Mouse (Mus musculus): ENCODE results near the gene Meis2. TPM values are rescaled to one million over a fixed set of nuclear protein-coding genes. Genes with fewer than 3 reads are reported as not detected.

Gene Meis2
- polyA plus RNA-seq, 1 experiment: 209 TPM

GRCm38 (mm10) chr2:116060210-116060609 is 5.4 kb downstream of the Meis2 start:
- no peak for TF ChIP-seq POLR2A (IDR thresholded peaks at IDR 0.05; ENCODE audit: borderline replicate concordance, extremely low read depth, insufficient read depth, insufficient read length, poor library complexity, severe bottlenecking)
- no peak for TF ChIP-seq CTCF (IDR thresholded peaks at IDR 0.05; ENCODE audit: borderline replicate concordance, extremely low read depth, insufficient read depth, insufficient read length)
- DNase-seq (ENCODE audit: low read depth): peak; percentile 73

GRCm38 (mm10) chr2:116059661-116060060 is 6.0 kb downstream of the Meis2 start:
- TF ChIP-seq POLR2A (IDR thresholded peaks at IDR 0.05; ENCODE audit: borderline replicate concordance, extremely low read depth, insufficient read depth, insufficient read length, poor library complexity, severe bottlenecking): no peak
- DNase-seq (ENCODE audit: low read depth): peak; percentile 63

- DNase-seq (ENCODE audit: low read depth): no peak
- TF ChIP-seq CTCF (IDR thresholded peaks at IDR 0.05; ENCODE audit: borderline replicate concordance, extremely low read depth, insufficient read depth, insufficient read length): no peak
- TF ChIP-seq POLR2A (IDR thresholded peaks at IDR 0.05; ENCODE audit: borderline replicate concordance, extremely low read depth, insufficient read depth, insufficient read length, poor library complexity, severe bottlenecking): no peak
Observed at GRCm38 (mm10) chr2:116059066-116059465, 6.6 kb downstream of the Meis2 start.

- no peak for DNase-seq (ENCODE audit: low read depth)
- no peak for TF ChIP-seq CTCF (IDR thresholded peaks at IDR 0.05; ENCODE audit: borderline replicate concordance, extremely low read depth, insufficient read depth, insufficient read length)
- no peak for TF ChIP-seq POLR2A (IDR thresholded peaks at IDR 0.05; ENCODE audit: borderline replicate concordance, extremely low read depth, insufficient read depth, insufficient read length, poor library complexity, severe bottlenecking)
Observed at GRCm38 (mm10) chr2:116058511-116058910, 7.1 kb downstream of the Meis2 start.

- DNase-seq (ENCODE audit: low read depth): peak; percentile 57
- TF ChIP-seq POLR2A (IDR thresholded peaks at IDR 0.05; ENCODE audit: borderline replicate concordance, extremely low read depth, insufficient read depth, insufficient read length, poor library complexity, severe bottlenecking): no peak
- no peak for TF ChIP-seq CTCF (IDR thresholded peaks at IDR 0.05; ENCODE audit: borderline replicate concordance, extremely low read depth, insufficient read depth, insufficient read length)
Observed at GRCm38 (mm10) chr2:116056826-116057225, 8.8 kb downstream of the Meis2 start.

GRCm38 (mm10) chr2:116055686-116056620 is 9.7 kb downstream of the Meis2 start:
- TF ChIP-seq CTCF (IDR thresholded peaks at IDR 0.05; ENCODE audit: borderline replicate concordance, extremely low read depth, insufficient read depth, insufficient read length) (no peak), POLR2A (IDR thresholded peaks at IDR 0.05; ENCODE audit: borderline replicate concordance, extremely low read depth, insufficient read depth, insufficient read length, poor library complexity, severe bottlenecking) (no peak)
- DNase-seq (ENCODE audit: low read depth): peak; percentile 90

GRCm38 (mm10) chr2:116053931-116054330 is 11.7 kb downstream of the Meis2 start:
- TF ChIP-seq POLR2A (IDR thresholded peaks at IDR 0.05; ENCODE audit: borderline replicate concordance, extremely low read depth, insufficient read depth, insufficient read length, poor library complexity, severe bottlenecking): no peak
- TF ChIP-seq CTCF (IDR thresholded peaks at IDR 0.05; ENCODE audit: borderline replicate concordance, extremely low read depth, insufficient read depth, insufficient read length): no peak
- DNase-seq (ENCODE audit: low read depth): peak; percentile 43

GRCm38 (mm10) chr2:116052688-116053421 is 12.8 kb downstream of the Meis2 start:
- DNase-seq (ENCODE audit: low read depth): peak; percentile 39
- no peak for TF ChIP-seq POLR2A (IDR thresholded peaks at IDR 0.05; ENCODE audit: borderline replicate concordance, extremely low read depth, insufficient read depth, insufficient read length, poor library complexity, severe bottlenecking)

GRCm38 (mm10) chr2:116051906-116052614 is 13.6 kb downstream of the Meis2 start:
- peak; percentile 57 for DNase-seq (ENCODE audit: low read depth)
- TF ChIP-seq POLR2A (IDR thresholded peaks at IDR 0.05; ENCODE audit: borderline replicate concordance, extremely low read depth, insufficient read depth, insufficient read length, poor library complexity, severe bottlenecking): no peak
- no peak for TF ChIP-seq CTCF (IDR thresholded peaks at IDR 0.05; ENCODE audit: borderline replicate concordance, extremely low read depth, insufficient read depth, insufficient read length)

GRCm38 (mm10) chr2:116049710-116050109 is 15.9 kb downstream of the Meis2 start:
- TF ChIP-seq CTCF (IDR thresholded peaks at IDR 0.05; ENCODE audit: borderline replicate concordance, extremely low read depth, insufficient read depth, insufficient read length) (no peak), POLR2A (IDR thresholded peaks at IDR 0.05; ENCODE audit: borderline replicate concordance, extremely low read depth, insufficient read depth, insufficient read length, poor library complexity, severe bottlenecking) (no peak)
- DNase-seq (ENCODE audit: low read depth): no peak

GRCm38 (mm10) chr2:116047365-116047764 is 18.3 kb downstream of the Meis2 start:
- no peak for DNase-seq (ENCODE audit: low read depth)
- no peak for TF ChIP-seq POLR2A (IDR thresholded peaks at IDR 0.05; ENCODE audit: borderline replicate concordance, extremely low read depth, insufficient read depth, insufficient read length, poor library complexity, severe bottlenecking)
- TF ChIP-seq CTCF (IDR thresholded peaks at IDR 0.05; ENCODE audit: borderline replicate concordance, extremely low read depth, insufficient read depth, insufficient read length): no peak
